Mouse (Mus musculus) liver, adult (tissue): ENCODE data around the gene Lcn8.

Experiments used
- GATA4 ChIP-seq: IDR thresholded peaks from 2 replicates; pipeline ENCODE4 v1.6.1; 2014; ENCODE audit warnings: mild to moderate bottlenecking, low read length; ENCODE audit not compliant: insufficient replicate concordance

Lcn8 gene

GRCm38 (mm10) chr2:25703706-25704105, 50.8 kb downstream of the Lcn8 start:
- no peak for TF ChIP-seq GATA4
